ENCODE assay signal across 1 mouse cellular context in the genomic region with DNA sequence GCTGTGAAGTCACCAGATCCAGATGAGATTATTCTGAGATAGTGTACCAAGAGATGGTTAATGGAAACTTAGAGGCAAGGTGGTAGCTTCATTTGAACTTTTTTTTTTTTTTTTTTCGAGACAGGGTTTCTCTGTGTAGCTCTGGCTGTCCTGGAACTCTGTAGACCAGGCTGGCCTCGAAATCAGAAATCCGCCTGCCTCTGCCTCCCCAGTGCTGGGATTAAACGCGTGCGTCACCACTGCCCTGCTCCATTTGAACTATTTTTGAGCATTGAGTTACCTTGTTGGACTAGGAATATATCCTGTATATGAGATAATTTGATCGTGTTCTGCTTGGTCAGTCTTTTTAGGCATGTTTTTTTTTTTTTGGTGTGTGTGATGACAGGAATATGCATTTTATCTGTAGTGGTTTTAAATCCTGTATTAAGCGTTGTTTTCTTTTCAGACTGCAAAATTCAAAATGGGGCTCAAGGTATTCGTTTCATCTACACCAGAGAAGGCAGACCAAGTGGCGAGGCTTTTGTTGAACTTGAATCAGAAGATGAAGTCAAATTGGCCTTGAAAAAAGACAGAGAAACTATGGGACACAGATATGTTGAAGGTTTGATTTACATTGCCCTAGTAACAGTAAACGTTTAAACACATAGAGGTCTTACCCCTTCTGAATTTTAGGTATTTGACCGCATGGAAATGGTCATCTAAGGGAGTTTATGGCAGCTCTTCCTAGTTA.
TF ChIP-seq lines count a peak whose summit lies in the region.

No protein-coding gene starts in this region.

TF ChIP-seq in MEL, 35 proteins besides CTCF, POLR2A, EP300 and RAD21:
- TF ChIP-seq TCF12 (IDR thresholded peaks at IDR 0.05; ENCODE audit: low read depth, low read length) = no peak
- no peak for TF ChIP-seq TBP (IDR thresholded peaks at IDR 0.05; ENCODE audit: low read depth, low read length)
- no peak for TF ChIP-seq ELF1 (IDR thresholded peaks at IDR 0.05; ENCODE audit: low read depth, low read length)
- no peak for TF ChIP-seq MYB (IDR thresholded peaks at IDR 0.05; ENCODE audit: low read depth, low read length)
- TF ChIP-seq BHLHE40 (IDR thresholded peaks at IDR 0.05; ENCODE audit: borderline replicate concordance, low read depth, low read length) = no peak
- no peak for TF ChIP-seq ETS1 (IDR thresholded peaks at IDR 0.05; ENCODE audit: low read depth, low read length)
- TF ChIP-seq SMC3 (IDR thresholded peaks at IDR 0.05; ENCODE audit: low read depth, low read length) = no peak
